Mouse (Mus musculus) heart, postnatal 0 days (tissue): Measurements from ENCODE around the gene St8sia1. TPM values are rescaled to one million over a fixed set of nuclear protein-coding genes. Genes with fewer than 3 reads are reported as not detected.

ENCODE experiments used
- ATAC-seq: fragments of 200-750 bp; cut with Nextera tagmentation; 2 replicates; pipeline ENCODE4 v1.8.0; 2017; ENCODE audit warnings: low read depth, moderate number of reproducible peaks, moderate library complexity; ENCODE audit not compliant: insufficient read depth
- DNase-seq: peaks from one replicate; pipeline ENCODE4 v3.0.0-alpha.2; 2016; ENCODE audit warnings: low spot score
- H3K27ac ChIP-seq: fragments of 300-500 bp; sonication (generic); 2 replicates; pipeline ENCODE4 v1.5.1; 2014; ENCODE audit warnings: low read depth, mild to moderate bottlenecking
- H3K27me3 ChIP-seq: fragments of 300-500 bp; sonication (generic); 2 replicates; pipeline ENCODE4 v1.6.1; 2014; ENCODE audit warnings: low read length, mixed read lengths; ENCODE audit not compliant: control insufficient read depth, insufficient read depth
- H3K36me3 ChIP-seq: fragments of 300-500 bp; sonication (generic); replicated peaks from 2 replicates; pipeline ENCODE4 v1.6.1; 2014; ENCODE audit warnings: low read length, mixed read lengths; ENCODE audit not compliant: control insufficient read depth, insufficient read depth
- H3K4me1 ChIP-seq: fragments of 300-500 bp; sonication (generic); 2 replicates; pipeline ENCODE4 v1.6.1; 2014; ENCODE audit warnings: antibody characterized with exemption; ENCODE audit not compliant: control insufficient read depth, insufficient read depth
- H3K4me2 ChIP-seq: fragments of 300-500 bp; sonication (generic); 2 replicates; pipeline ENCODE4 v1.6.1; 2014; ENCODE audit warnings: low read depth, mild to moderate bottlenecking, low read length, moderate library complexity
- H3K4me3 ChIP-seq: fragments of 300-500 bp; sonication (generic); 2 replicates; pipeline ENCODE4 v1.5.1; 2014; ENCODE audit warnings: low read depth, low read length
- H3K9ac ChIP-seq: fragments of 300-500 bp; sonication (generic); replicated peaks from 2 replicates; pipeline ENCODE4 v1.6.1; 2014; ENCODE audit warnings: low read depth, low read length, mixed read lengths
- H3K9me3 ChIP-seq: fragments of 300-500 bp; sonication (generic); replicated peaks from 2 replicates; pipeline ENCODE4 v1.6.1; 2016; ENCODE audit warnings: low read length; ENCODE audit not compliant: control insufficient read depth
- CTCF ChIP-seq: IDR thresholded peaks from 2 replicates; pipeline ENCODE4 v1.5.1; 2016; ENCODE audit warnings: antibody characterized with exemption, control low read depth, low read depth
- EP300 ChIP-seq: IDR thresholded peaks from 2 replicates; pipeline ENCODE4 v1.6.1; 2016; ENCODE audit warnings: antibody characterized with exemption, low read depth
- WGBS: fragments of 180-500 bp; shearing (Covaris S2); extraction: QIAGEN DNeasy Blood & Tissue Kit; methylation state at CpG from one replicate; pipeline ENCODE4 v1.1.7; 2014; 5-methylcytosine and 5-hydroxymethylcytosine counted together
- polyA plus RNA-seq: library from polyadenylated mRNA; unstranded; fragments of >200 nt; fragmentation: Nextera tagmentation; extraction: Ambion mirVana; gene quantifications from 2 replicates; pipeline ENCODE4 v1.2.1, GENCODE M21; 2015
- total RNA-seq: library from RNA; depleted of rRNA; stranded (reverse); fragments of >200 nt; gene quantifications from 2 replicates; pipeline ENCODE4 v1.2.3, GENCODE M21; 2014; ENCODE audit warnings: low replicate concordance

The St8sia1 gene
- total and polyA plus RNA-seq, 2 experiments from 2014 or later: 0.04 to 0.30 TPM

GRCm38 (mm10) chr6:142847914-142848674, 116.2 kb downstream of the St8sia1 start:
- Histone ChIP-seq H3K9ac (no peak overlapping the region), H3K27ac (no peak overlapping the region), H3K4me2 (no peak overlapping the region), H3K4me3 (no peak overlapping the region), H3K27me3 (no peaks in the 10 kb centered on the region), H3K9me3 (no peaks in the 10 kb centered on the region), H3K4me1 (no peaks in the 10 kb centered on the region), H3K36me3 (no peaks in the 10 kb centered on the region)
- DNase-seq: no peak
- no peak for TF ChIP-seq CTCF
- TF ChIP-seq EP300: no peak
- no peak for ATAC-seq
- 59% methylated on average over 8 of the region's 8 CpGs for WGBS

GRCm38 (mm10) chr6:142846855-142847254, 117.4 kb downstream of the St8sia1 start:
- H3K9me3 ChIP-seq: no peaks in the 10 kb centered on the region
- TF ChIP-seq CTCF (no peak), EP300 (no peak)
- no peak for DNase-seq
- no peak overlapping the region for H3K9ac ChIP-seq
- 82% methylated on average over 4 of the region's 4 CpGs for WGBS
- no peaks in the 10 kb centered on the region for H3K4me1 ChIP-seq
- H3K27me3 ChIP-seq: no peaks in the 10 kb centered on the region
- H3K4me2 ChIP-seq: no peak overlapping the region
- H3K36me3 ChIP-seq: no peaks in the 10 kb centered on the region
- ATAC-seq: no peak
- no peak overlapping the region for H3K27ac ChIP-seq
- no peak overlapping the region for H3K4me3 ChIP-seq

GRCm38 (mm10) chr6:142845066-142845465, 119.2 kb downstream of the St8sia1 start:
- Histone ChIP-seq H3K36me3 (no peaks in the 10 kb centered on the region), H3K27ac (no peak overlapping the region), H3K4me3 (no peak overlapping the region), H3K9ac (no peak overlapping the region), H3K4me2 (no peak overlapping the region), H3K27me3 (no peaks in the 10 kb centered on the region), H3K4me1 (no peaks in the 10 kb centered on the region), H3K9me3 (no peaks in the 10 kb centered on the region)
- ATAC-seq (no peak), DNase-seq (no peak)
- WGBS: 82% methylated on average over 4 of the region's 4 CpGs
- TF ChIP-seq CTCF: no peak

GRCm38 (mm10) chr6:142844061-142844460, 120.2 kb downstream of the St8sia1 start:
- ATAC-seq (no peak), DNase-seq (no peak)
- Histone ChIP-seq H3K4me1 (no peaks in the 10 kb centered on the region), H3K36me3 (no peaks in the 10 kb centered on the region), H3K4me2 (no peak overlapping the region), H3K27me3 (no peaks in the 10 kb centered on the region), H3K27ac (no peak overlapping the region), H3K9ac (no peak overlapping the region), H3K4me3 (no peak overlapping the region), H3K9me3 (no peaks in the 10 kb centered on the region)
- TF ChIP-seq EP300 (no peak), CTCF (no peak)
- WGBS: 75% methylated on average over 4 of the region's 4 CpGs

GRCm38 (mm10) chr6:142838501-142838900, 125.8 kb downstream of the St8sia1 start:
- WGBS: 97% methylated on average over 1 of the region's 1 CpGs
- H3K27me3 ChIP-seq: no peaks in the 10 kb centered on the region
- no peak overlapping the region for H3K4me2 ChIP-seq
- DNase-seq (no peak), ATAC-seq (no peak)
- TF ChIP-seq CTCF (no peak), EP300 (no peak)
- H3K9ac ChIP-seq: no peak overlapping the region
- H3K36me3 ChIP-seq: no peaks in the 10 kb centered on the region
- no peak overlapping the region for H3K27ac ChIP-seq
- H3K4me3 ChIP-seq: no peak overlapping the region
- H3K9me3 ChIP-seq: no peaks in the 10 kb centered on the region
- H3K4me1 ChIP-seq: no peaks in the 10 kb centered on the region

GRCm38 (mm10) chr6:142837326-142837725, 126.9 kb downstream of the St8sia1 start:
- no peak overlapping the region for H3K27ac ChIP-seq
- ATAC-seq: no peak
- no peak overlapping the region for H3K4me2 ChIP-seq
- H3K27me3 ChIP-seq: no peaks in the 10 kb centered on the region
- H3K9ac ChIP-seq: no peak overlapping the region
- WGBS: 63% methylated on average over 9 of the region's 9 CpGs
- no peaks in the 10 kb centered on the region for H3K4me1 ChIP-seq
- TF ChIP-seq EP300: no peak
- no peak for TF ChIP-seq CTCF
- no peak overlapping the region for H3K4me3 ChIP-seq
- DNase-seq: no peak
- H3K9me3 ChIP-seq: no peaks in the 10 kb centered on the region
- H3K36me3 ChIP-seq: no peaks in the 10 kb centered on the region
